Mouse (Mus musculus) mature B cell (primary cell): ENCODE results near the gene Gm2115.

Experiments used
- in situ Hi-C: fragments of 300-500 bp; cut with MboI; formaldehyde crosslinking; loops from 2 replicates; pipeline ENCODE4 v1.14.3; 2019

Gene Gm2115

DNA sequence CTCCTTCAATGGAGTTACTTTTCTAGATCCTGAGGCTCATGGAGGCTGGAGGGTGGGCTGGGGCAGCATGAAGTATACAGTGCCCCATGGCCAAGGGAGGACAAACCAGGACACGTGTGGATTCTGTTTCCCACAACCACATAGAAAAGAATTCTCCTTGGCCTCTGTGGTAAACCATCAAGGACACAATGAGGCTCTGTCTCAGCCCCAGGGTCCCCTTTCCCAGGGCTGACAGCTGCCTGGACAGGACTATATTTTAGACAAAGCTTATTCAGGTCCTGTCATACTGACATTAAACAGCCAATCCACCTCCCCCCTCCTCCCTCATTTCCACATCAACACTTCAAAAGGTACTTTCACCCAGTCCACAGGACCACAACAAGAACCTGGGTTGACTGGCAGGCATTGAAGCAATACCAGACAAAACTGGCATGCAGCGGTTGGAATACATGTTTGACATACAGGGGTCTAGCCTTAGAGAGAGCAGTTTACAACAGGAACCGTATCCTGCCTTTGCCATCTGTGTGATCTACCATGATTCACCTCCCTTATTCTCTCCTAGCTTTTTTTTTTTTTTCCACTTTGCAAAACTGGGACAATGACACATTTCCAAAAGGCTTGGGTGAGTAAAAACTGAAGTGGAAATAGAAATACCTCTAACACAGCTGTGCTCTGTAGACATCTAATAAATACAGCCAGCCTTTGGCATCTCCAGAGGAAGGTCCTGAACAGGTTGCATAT, 57.8 kb downstream of the Gm2115 start:
- in situ Hi-C loops, result loop anchor here (10.0 kb wide), 1 partner anchor 188 kb away; no protein-coding TSS in a partner anchor

- in situ Hi-C loops, result loop anchor here (10.0 kb wide), 1 partner anchor 188 kb away; no protein-coding TSS in a partner anchor
Measured at GRCm38 (mm10) chr7:84587101-84587783, 58.5 kb downstream of the Gm2115 start.

- in situ Hi-C loops, result no loop called here
Measured at GRCm38 (mm10) chr7:84590622-84591021, 61.9 kb downstream of the Gm2115 start.

- in situ Hi-C loops, result no loop called here
Measured at GRCm38 (mm10) chr7:84591347-84591746, 62.6 kb downstream of the Gm2115 start.

DNA sequence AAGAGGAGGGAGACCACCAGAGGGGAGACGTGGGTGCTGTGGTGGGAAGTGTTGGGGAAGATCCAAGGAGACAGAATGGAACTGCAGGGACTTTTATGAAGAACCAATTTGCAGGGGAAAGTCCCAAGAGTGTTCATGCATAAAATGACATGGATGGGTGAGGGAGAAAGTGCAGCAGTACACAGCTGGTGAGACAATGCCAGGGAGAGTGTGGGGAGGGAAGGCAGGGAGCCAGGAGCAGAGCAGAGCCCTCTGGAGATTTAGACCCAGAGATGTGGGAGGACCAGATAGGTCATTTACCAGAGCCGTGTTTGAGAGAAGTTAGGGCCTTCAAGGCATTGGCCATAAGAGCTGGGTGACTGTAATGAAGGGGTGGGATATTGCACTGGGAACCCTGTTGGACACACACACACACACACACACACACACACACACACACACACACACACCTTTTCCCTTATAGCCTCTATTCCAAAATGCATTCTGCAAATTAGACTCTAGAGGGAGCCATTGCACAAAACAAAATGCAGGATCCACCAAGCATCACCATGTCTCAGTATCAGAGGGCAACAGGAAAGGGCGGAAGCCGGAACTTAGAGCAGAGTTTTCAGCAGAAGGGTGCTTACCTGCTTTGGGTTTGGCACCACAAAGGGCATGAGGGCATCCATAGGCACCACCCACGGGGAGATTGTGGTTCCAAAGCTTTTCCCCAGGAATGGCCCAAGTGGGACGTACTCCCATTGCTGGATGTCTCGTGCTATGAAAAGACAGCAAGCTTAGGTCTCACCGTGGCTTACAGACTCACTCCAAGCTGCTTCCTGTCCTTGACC, 65.5 kb downstream of the Gm2115 start:
- in situ Hi-C loops, result no loop called here

GRCm38 (mm10) chr7:84594917-84595303, 66.2 kb downstream of the Gm2115 start:
- in situ Hi-C loops, result no loop called here

- in situ Hi-C loops, result no loop called here
Measured at GRCm38 (mm10) chr7:84596002-84596401, 67.2 kb downstream of the Gm2115 start.

DNA sequence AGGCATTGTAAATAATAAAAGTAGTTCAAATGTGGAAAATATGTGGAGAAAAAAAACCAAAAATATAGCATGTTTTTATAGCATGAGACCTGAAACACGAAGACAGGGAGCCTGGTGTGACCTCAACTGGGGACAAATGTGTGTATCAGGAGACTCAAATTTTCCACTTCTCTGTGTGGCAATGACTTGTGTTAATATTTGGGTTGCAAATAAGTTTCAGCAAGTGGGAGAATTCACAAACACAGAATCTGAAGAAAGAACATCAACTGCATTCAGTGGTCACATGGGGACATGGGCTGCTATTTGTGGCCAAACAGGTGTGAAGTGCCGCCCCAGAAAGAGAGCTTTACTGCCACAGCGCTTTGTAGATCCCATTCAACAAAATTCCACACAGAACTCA, 67.9 kb downstream of the Gm2115 start:
- in situ Hi-C loops, result no loop called here

DNA sequence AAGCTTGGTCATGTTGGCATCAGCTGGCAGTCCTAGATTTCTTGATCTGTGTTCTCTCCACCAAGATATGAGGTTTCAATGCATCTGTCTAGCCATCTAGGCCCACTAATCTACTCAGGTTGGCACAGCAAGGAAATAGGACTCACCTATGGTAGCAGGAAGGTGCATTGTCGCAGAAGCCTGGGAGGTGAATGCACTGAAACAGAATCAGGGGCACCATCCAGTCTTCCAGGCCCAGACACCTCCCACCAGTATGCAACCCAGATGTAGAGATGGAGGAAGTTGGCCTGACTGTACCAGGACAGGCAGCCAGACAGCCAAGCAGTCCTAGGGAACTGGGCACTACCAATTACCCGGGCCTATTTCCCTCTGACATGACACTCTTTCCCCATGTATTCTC, 71.9 kb downstream of the Gm2115 start:
- in situ Hi-C loops, result no loop called here

GRCm38 (mm10) chr7:84601331-84601730, 72.6 kb downstream of the Gm2115 start:
- in situ Hi-C loops, result no loop called here

GRCm38 (mm10) chr7:84604501-84604900, 75.7 kb downstream of the Gm2115 start:
- in situ Hi-C loops, result no loop called here

GRCm38 (mm10) chr7:84605033-84605687, 76.4 kb downstream of the Gm2115 start:
- in situ Hi-C loops, result no loop called here

DNA sequence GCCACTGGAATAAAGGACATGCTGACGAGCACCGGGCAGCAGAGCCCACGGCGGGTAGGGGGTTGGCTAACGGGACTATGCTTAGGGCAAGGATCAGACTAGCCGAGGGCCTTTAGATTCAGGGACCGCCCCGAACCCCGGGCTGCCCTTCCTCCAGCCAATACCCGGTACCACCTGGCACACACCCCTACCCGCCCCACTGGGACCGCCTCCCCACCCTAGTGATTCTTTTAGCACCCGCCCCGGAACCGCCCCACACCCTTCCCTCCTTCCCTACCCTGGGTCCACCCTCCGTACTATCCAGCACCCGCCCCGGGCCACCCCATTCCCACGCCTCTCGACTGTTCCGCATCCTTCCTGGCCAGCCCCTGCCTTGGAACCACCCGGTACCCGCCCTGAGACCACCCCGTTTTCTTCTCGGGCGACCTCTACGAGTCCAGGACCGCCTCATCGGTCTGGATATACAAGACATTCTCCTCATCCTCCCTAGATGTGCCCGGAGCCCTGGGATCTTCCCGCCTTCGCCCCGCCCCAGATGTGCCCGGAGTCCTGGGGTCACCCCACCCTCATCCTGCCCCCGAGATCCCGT, 77.0 kb downstream of the Gm2115 start:
- in situ Hi-C loops, result no loop called here

DNA sequence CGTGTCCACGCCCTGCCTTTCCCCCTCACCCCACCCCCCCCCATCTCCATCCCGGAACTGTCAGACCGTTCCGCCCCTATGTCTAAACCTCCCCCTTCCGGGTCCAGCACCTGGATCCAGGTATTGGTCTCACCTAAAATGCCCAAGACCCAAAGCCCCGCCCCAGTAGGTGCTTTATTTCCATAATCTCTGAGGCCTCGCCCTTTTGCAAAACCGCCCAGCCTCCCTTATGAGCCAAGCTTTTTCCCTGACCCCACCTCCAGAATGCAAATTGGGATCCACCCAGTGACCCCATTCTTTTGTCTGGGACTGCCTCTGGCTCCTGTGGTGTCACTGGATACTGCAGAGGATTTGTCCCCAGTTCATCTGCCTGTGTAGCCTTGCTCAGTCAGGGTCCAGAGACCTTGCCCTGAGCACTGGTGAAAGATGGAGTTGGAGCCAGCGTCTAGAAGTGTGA, 77.6 kb downstream of the Gm2115 start, which contains the start of gene Fah:
Gene Fah, minus strand, starts transcription at position 430 of the 457 bp plus-strand sequence.
- in situ Hi-C loops, result no loop called here

DNA sequence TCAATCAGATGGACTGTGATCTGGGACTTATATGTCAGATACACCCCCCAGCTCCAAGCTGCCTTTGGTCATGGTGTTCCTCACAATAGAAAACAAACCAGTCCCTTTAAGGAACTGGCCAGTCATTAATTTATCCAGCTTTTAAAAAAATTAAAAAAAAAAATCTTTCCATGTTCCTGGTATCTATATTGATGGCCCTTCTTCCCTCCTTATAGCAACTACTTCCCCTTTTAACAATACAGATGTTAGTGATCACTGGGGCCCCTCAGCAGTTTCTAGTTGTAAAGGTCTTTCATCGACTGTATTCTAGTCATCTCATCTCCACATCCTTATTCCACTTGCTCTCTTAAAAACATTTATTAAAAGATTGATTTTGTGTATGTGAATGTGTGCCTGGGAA, 82.9 kb downstream of the Gm2115 start:
- in situ Hi-C loops, result no loop called here

DNA sequence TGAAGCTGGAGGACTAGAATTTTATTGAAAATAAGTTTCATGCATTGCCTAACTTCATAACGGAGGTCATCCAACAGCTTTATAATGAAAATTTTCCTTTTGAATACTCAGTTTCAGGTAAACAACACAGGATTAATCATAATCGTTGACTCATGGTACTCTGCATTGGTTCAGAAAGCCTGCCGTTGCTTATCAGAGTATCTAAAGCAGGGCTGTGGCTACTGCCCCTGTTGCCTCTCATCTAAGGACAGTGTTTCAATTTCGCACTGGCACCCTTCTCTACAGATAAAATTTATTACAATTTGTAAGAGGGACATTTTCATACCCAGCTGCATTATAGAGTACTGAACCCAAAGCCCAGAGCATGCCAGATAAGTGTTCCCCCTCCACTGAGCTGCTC, 83.7 kb downstream of the Gm2115 start:
- in situ Hi-C loops, result no loop called here

GRCm38 (mm10) chr7:84618951-84619350, 90.2 kb downstream of the Gm2115 start:
- in situ Hi-C loops, result no loop called here

DNA sequence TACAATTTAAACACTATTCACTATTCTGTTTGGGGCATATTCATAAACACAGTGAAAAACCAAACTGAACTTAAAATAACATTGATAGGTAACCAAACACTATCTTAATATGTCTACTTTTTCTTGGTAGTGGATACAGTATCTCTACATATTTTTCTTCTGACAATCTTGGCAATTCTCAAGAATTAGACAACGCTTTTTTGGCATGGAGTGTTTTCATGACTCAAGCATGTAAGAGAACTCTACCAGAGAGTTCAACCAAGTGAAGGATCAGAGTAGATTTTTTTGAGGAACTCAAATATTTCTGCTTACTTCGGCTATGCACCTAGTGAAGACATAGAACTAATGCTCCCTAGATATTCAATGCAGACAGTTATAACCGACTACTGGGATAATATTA, 92.2 kb downstream of the Gm2115 start:
- in situ Hi-C loops, result no loop called here

- in situ Hi-C loops, result no loop called here
Measured at GRCm38 (mm10) chr7:84623718-84624117, 95.0 kb downstream of the Gm2115 start.

DNA sequence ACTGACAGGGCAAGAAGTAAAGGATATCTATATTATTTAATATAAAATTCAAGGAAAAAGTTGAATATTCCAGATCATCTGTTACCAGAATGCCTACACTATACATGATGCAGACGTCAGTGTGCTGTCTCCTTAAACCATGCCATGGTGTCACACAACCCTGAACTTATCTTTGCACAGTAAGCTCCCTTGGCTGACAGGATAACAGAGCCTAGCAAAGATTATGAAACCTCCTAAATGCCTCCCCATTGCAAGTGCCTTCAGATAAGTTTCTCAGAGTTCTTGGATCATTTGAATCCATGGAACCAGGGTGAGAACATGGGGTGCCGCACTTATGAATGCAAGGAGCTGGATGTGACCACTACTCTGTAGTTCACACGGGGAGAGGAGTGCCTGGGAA, 103.1 kb downstream of the Gm2115 start:
- in situ Hi-C loops, result no loop called here
